Mouse (Mus musculus): ENCODE measurements around the gene Arl4c. TPM values are rescaled to one million over a fixed set of nuclear protein-coding genes. Genes with fewer than 3 reads are reported as not detected.

Gene Arl4c
- total RNA-seq, 2 experiments from 2014 or later, result 2.6 to 2.9 TPM

DNA sequence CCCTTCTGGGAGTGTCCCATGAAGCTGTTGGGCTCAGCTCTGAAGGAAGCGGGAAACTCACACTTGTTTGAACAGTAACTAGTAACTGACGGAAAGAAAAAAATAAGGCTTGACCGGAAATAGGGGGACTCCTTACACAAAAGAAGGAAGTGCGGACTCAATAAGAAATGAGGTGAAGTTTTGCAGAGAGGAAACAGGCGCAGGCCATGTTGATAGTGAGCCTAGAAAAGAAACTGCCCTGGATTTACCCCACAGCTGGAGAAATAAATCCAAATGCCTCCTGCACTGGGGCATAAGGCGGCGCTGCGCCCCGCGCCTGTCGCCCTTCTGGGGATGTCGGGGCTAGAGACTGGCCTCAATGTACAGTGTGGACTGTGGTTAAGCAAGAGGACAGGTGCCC is 66.4 kb downstream of the Arl4c start:
- no peak for ATAC-seq (replicated peaks; ENCODE audit: low FRiP score, poor library complexity, severe bottlenecking)

DNA sequence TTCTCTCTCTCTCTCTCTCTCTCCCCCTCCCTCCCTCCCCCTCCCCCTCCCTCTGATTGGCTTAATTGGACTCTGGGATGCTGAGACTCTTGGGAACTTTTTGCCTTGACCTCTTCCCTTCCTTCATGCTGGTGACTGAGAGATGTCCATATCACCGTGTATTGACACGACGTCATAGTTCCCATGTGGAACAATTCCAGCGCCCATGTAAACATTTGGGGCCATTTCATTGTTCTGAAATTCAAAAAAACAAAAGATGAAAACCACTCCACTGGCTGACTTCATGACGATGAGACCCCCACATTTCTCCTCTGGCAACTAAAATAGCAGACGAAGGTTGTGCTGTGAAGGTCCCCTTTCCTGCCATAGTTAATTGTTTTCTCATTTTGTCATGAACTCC is 69.2 kb downstream of the Arl4c start:
- ATAC-seq (replicated peaks; ENCODE audit: low FRiP score, poor library complexity, severe bottlenecking), result no peak

DNA sequence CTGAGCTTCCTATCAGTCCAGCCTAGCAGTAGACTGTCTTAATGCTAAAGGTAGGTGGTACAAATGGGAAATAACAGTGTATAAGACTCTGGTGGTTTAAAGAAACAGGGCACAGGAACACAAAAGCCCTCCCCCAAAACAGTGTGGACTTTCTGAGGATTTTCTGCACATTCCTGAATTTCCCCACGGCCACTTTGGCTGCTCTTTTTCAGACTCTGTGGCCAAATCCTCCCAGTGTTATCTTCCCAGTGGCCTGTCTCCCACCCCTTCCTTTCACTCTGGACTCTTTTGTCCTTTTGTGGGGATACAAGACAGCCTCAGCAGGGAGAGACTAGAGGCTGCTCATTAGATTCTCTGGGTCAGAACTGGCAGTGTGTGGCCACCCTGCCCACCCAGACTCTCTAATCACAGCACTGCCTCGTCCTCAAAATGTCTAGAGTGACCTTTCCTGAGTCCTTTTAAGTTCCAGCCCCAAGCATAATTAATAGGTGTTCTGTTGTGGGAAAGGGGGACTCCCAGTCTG is 72.0 kb downstream of the Arl4c start:
- no peak for ATAC-seq (replicated peaks; ENCODE audit: low FRiP score, poor library complexity, severe bottlenecking)

DNA sequence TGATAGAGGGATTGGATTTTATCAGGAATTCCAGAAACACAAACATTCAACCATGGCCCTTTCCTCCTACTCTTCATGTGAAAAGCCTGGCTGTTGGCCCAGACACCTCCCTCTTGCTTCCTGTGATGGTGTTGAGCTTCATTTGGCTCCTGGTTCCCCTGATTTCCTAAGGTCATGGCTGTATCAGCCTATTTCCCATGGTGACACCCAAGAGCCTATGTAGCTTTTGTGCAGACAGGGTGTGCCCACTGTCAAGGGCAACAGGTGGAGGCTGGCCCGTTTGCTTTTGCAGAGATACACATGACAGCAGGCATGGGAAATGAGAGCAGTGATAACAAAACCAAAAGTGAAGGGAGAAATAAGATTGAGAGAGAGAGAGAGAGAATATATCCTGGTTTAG is 76.8 kb downstream of the Arl4c start:
- no peak for ATAC-seq (replicated peaks; ENCODE audit: low FRiP score, poor library complexity, severe bottlenecking)

DNA sequence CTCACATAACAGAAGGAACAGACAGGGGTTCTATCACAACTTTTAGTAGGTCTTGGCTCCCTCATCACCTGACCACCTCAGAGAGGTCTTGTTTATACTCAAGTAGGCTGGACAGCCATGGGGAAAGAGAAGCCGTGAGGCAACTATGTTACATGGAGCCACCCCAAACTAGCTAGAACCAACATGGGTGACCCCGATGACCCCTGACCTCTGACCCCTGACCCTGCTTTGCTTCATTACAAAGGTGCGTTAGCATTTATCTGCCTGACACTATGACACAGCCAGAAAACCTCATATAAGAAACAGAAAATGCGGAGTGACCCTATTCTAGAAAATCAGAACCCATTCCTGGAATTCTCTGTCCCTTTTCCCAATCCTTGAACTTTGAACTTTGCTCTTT is 77.6 kb downstream of the Arl4c start:
- no peak for ATAC-seq (replicated peaks; ENCODE audit: low FRiP score, poor library complexity, severe bottlenecking)

DNA sequence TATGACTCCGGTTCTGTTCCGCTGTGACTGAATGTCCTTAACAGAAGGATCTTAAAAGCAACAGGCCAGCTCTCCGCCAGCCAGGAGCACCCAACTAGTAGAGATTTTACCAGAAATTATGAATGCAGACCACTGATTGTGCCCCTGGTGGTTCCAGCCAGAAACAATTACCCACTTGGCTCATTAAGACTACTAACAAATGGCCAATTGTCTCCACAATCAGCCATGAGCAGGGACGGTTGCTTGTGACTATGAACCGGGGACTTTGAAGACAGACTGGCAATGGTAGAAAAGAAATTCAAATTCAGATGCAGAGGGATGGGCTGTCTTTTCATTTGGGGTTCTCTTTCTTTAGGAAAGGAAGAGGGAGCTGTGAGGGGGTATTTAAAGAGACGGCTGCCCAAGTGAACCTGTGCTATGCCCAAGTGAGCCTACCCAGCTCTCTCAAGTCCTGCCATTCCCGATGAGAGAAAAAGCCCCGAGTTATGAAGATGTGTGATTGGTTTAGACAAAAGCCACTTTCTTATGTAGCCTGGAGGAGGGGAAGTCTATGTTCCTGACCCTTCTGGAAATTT is 78.4 kb downstream of the Arl4c start:
- ATAC-seq (replicated peaks; ENCODE audit: low FRiP score, poor library complexity, severe bottlenecking), result 0 out of 2 replicates have a peak, but pooled peaks have one; percentile 30

Other genes with a start within 250 kb of the Arl4c start
- gene Glrp1, start 192.2 kb downstream of the Arl4c start, total RNA-seq (2015; ENCODE audit: low replicate concordance), result not detected in 2 replicates
- not detected in 2 replicates for gene Glrp1, start 192.2 kb downstream of the Arl4c start, total RNA-seq (2017; ENCODE audit: low replicate concordance)